Comparison of ENCODE assay signal across 34 mouse cellular contexts in genomic region chr11:33998244-33998643, GRCm38 (mm10). TPM values are rescaled to one million over a fixed set of nuclear protein-coding genes. Genes with fewer than 3 reads are reported as not detected.
DNase-seq lines count a peak whose midpoint lies in the region; ATAC-seq and TF ChIP-seq lines count a peak whose summit lies in the region.
"Had no signal": no experiment of that assay in that cellular context is flagged by ENCODE, and none has a peak within 500 bp of the region (broad histone marks: within the 10 kb centered on the region; RNA-seq: fewer than 3 reads in every experiment).

No protein-coding gene starts in this region.

- 32% methylated on average over 10 of the region's 10 CpGs for WGBS in hindbrain, embryonic 15.5 days
- 46% methylated on average over 10 of the region's 10 CpGs for WGBS in hindbrain, postnatal 0 days
- 51% methylated on average over 10 of the region's 10 CpGs for WGBS in neural tube, embryonic 13.5 days
- 29% methylated on average over 10 of the region's 10 CpGs for WGBS in midbrain, embryonic 14.5 days
- WGBS in midbrain, postnatal 0 days = 33% methylated on average over 10 of the region's 10 CpGs
- 68% methylated on average over 10 of the region's 10 CpGs for WGBS in kidney, embryonic 15.5 days

- no peak overlapping the region for H3K4me3 ChIP-seq in hindbrain, embryonic 15.5 days
- no peak overlapping the region for H3K4me3 ChIP-seq in hindbrain, postnatal 0 days (ENCODE audit: low read length)
- no peak overlapping the region for H3K4me3 ChIP-seq in neural tube, embryonic 13.5 days
- H3K4me3 ChIP-seq in midbrain, embryonic 14.5 days (replicated peaks; ENCODE audit: low read depth, low read length) = no peak overlapping the region
- H3K4me3 ChIP-seq in midbrain, postnatal 0 days (ENCODE audit: low read depth, low read length) = no peak overlapping the region
- no peak overlapping the region for H3K4me3 ChIP-seq in kidney, embryonic 15.5 days (replicated peaks)
- H3K4me3 ChIP-seq: embryonic facial prominence, embryonic 12.5 days; gastrocnemius, adult 2 months; heart, adult 2 months; heart, embryonic 13.5 days; intestine, embryonic 15.5 days; limb, embryonic 10.5 days; limb, embryonic 15.5 days; liver, embryonic 13.5 days; myocyte had no signal

- peaks cover 18% of the 10 kb centered on the region for H3K4me1 ChIP-seq in hindbrain, embryonic 15.5 days (replicated peaks)
- peaks cover 3% of the 10 kb centered on the region; the same call in 1 of the 2 replicates for H3K4me1 ChIP-seq in hindbrain, postnatal 0 days (ENCODE audit: insufficient read depth, low read length)
- peaks cover 14% of the 10 kb centered on the region for H3K4me1 ChIP-seq in neural tube, embryonic 13.5 days (replicated peaks)
- peaks cover 8% of the 10 kb centered on the region for H3K4me1 ChIP-seq in midbrain, embryonic 14.5 days (ENCODE audit: control insufficient read depth, insufficient read depth, low read length)
- H3K4me1 ChIP-seq in midbrain, postnatal 0 days (ENCODE audit: insufficient read depth, low read length) = peaks cover 1% of the 10 kb centered on the region; the same call in 1 of the 2 replicates
- H3K4me1 ChIP-seq in kidney, embryonic 15.5 days = peaks cover 1% of the 10 kb centered on the region; the same call in 1 of the 2 replicates

- no peak overlapping the region for H3K9ac ChIP-seq in hindbrain, embryonic 15.5 days
- no peak overlapping the region for H3K9ac ChIP-seq in hindbrain, postnatal 0 days (replicated peaks; ENCODE audit: low read length)
- H3K9ac ChIP-seq in neural tube, embryonic 13.5 days = no peak overlapping the region
- H3K9ac ChIP-seq in midbrain, embryonic 14.5 days (replicated peaks; ENCODE audit: low read length) = no peak overlapping the region
- no peak overlapping the region for H3K9ac ChIP-seq in midbrain, postnatal 0 days (replicated peaks; ENCODE audit: low read length, poor library complexity, severe bottlenecking)
- H3K9ac ChIP-seq in kidney, embryonic 15.5 days = no peak overlapping the region
- H3K9ac ChIP-seq: embryonic facial prominence, embryonic 12.5 days; heart, embryonic 13.5 days; intestine, embryonic 15.5 days; limb, embryonic 15.5 days; liver, embryonic 13.5 days had no signal

- H3K27me3 ChIP-seq in hindbrain, embryonic 15.5 days = 0 out of 2 replicates have a peak, but pooled peaks cover 2% of the 10 kb centered on the region
- no peaks in the 10 kb centered on the region for H3K27me3 ChIP-seq in hindbrain, postnatal 0 days (ENCODE audit: insufficient read depth, low read length)
- no peaks in the 10 kb centered on the region for H3K27me3 ChIP-seq in neural tube, embryonic 13.5 days
- no peaks in the 10 kb centered on the region for H3K27me3 ChIP-seq in midbrain, embryonic 14.5 days (ENCODE audit: control insufficient read depth, insufficient read depth, low read length)
- no peaks in the 10 kb centered on the region for H3K27me3 ChIP-seq in midbrain, postnatal 0 days (ENCODE audit: insufficient read depth, low read length)
- peaks cover 12% of the 10 kb centered on the region for H3K27me3 ChIP-seq in kidney, embryonic 15.5 days
- H3K27me3 ChIP-seq: intestine, embryonic 15.5 days had no signal

- H3K4me2 ChIP-seq in hindbrain, embryonic 15.5 days = no peak overlapping the region
- no peak overlapping the region for H3K4me2 ChIP-seq in hindbrain, postnatal 0 days (ENCODE audit: low read depth, low read length)
- no peak overlapping the region for H3K4me2 ChIP-seq in neural tube, embryonic 13.5 days
- H3K4me2 ChIP-seq in midbrain, embryonic 14.5 days (ENCODE audit: low read length) = no peak overlapping the region
- no peak overlapping the region for H3K4me2 ChIP-seq in midbrain, postnatal 0 days (ENCODE audit: low read depth, low read length, poor library complexity, severe bottlenecking)
- no peak overlapping the region for H3K4me2 ChIP-seq in kidney, embryonic 15.5 days
- H3K4me2 ChIP-seq: embryonic facial prominence, embryonic 12.5 days; heart, embryonic 13.5 days; intestine, embryonic 15.5 days; limb, embryonic 15.5 days; liver, embryonic 13.5 days had no signal

- 0 out of 2 replicates have a peak, but pooled peaks have one; percentile 35 for ATAC-seq in hindbrain, embryonic 15.5 days (ENCODE audit: low FRiP score, low read depth)
- ATAC-seq in hindbrain, postnatal 0 days = no peak
- no peak for ATAC-seq in neural tube, embryonic 13.5 days (ENCODE audit: low read depth)
- ATAC-seq in midbrain, embryonic 14.5 days (ENCODE audit: low FRiP score, low TSS enrichment) = no peak
- no peak for ATAC-seq in midbrain, postnatal 0 days (ENCODE audit: low FRiP score)
- no peak for ATAC-seq in kidney, embryonic 15.5 days (replicated peaks; ENCODE audit: low FRiP score)
- ATAC-seq: CD4-positive, CD25-positive, alpha-beta regulatory T cell, adult 4 months; forebrain, embryonic 14.5 days; intestine, embryonic 15.5 days; lung, postnatal 0 days had no signal

- TF ChIP-seq CTCF in hindbrain, postnatal 0 days (IDR thresholded peaks at IDR 0.05; ENCODE audit: low read depth) = no peak
- no peak for TF ChIP-seq CTCF in midbrain, postnatal 0 days (IDR thresholded peaks at IDR 0.05)

- H3K36me3 ChIP-seq in hindbrain, embryonic 15.5 days = no peaks in the 10 kb centered on the region
- no peaks in the 10 kb centered on the region for H3K36me3 ChIP-seq in hindbrain, postnatal 0 days (ENCODE audit: insufficient read depth, low read length)
- H3K36me3 ChIP-seq in neural tube, embryonic 13.5 days = no peaks in the 10 kb centered on the region
- no peaks in the 10 kb centered on the region for H3K36me3 ChIP-seq in midbrain, embryonic 14.5 days (ENCODE audit: control insufficient read depth, insufficient read depth, low read length)
- H3K36me3 ChIP-seq in midbrain, postnatal 0 days (ENCODE audit: insufficient read depth, low read length) = no peaks in the 10 kb centered on the region
- no peaks in the 10 kb centered on the region for H3K36me3 ChIP-seq in kidney, embryonic 15.5 days
- H3K36me3 ChIP-seq: embryonic facial prominence, embryonic 12.5 days; heart, embryonic 13.5 days; intestine, embryonic 15.5 days; limb, embryonic 10.5 days; limb, embryonic 15.5 days; liver, embryonic 13.5 days had no signal

- DNase-seq in hindbrain, postnatal 0 days (ENCODE audit: low spot score) = no peak
- no peak for DNase-seq in neural tube, embryonic 10.5 days (ENCODE audit: extremely low spot score, low spot score)
- DNase-seq in midbrain, embryonic 14.5 days = peak; percentile 59
- peak; percentile 34 for DNase-seq in midbrain, postnatal 0 days (ENCODE audit: low spot score)
- DNase-seq: adrenal gland, postnatal 14 days; cerebellum, adult 11-12 months; cerebellum, adult 9-11 months; embryo, embryonic 11 days; gastrocnemius, adult 2 months; gastrocnemius, postnatal 36 days; heart, postnatal 10 days; kidney, adult 2 months; layer of hippocampus, adult 9-11 months; liver, embryonic 13.5 days; lung, adult 18-20 months; lung, postnatal 4 days; retina, postnatal 1 day; right cerebral cortex, postnatal 14 days; thymus, postnatal 25 days had no signal

- no peaks in the 10 kb centered on the region for H3K9me3 ChIP-seq in hindbrain, embryonic 15.5 days
- H3K9me3 ChIP-seq in hindbrain, postnatal 0 days (ENCODE audit: low read length) = no peaks in the 10 kb centered on the region
- H3K9me3 ChIP-seq in neural tube, embryonic 13.5 days = no peaks in the 10 kb centered on the region
- H3K9me3 ChIP-seq in midbrain, embryonic 14.5 days (ENCODE audit: control insufficient read depth, low read length) = no peaks in the 10 kb centered on the region
- H3K9me3 ChIP-seq in midbrain, postnatal 0 days (ENCODE audit: low read length) = no peaks in the 10 kb centered on the region
- H3K9me3 ChIP-seq in kidney, embryonic 15.5 days (replicated peaks) = no peaks in the 10 kb centered on the region
- H3K9me3 ChIP-seq: embryonic facial prominence, embryonic 12.5 days; heart, embryonic 13.5 days; intestine, embryonic 15.5 days; limb, embryonic 10.5 days; limb, embryonic 15.5 days; liver, embryonic 13.5 days had no signal

- 0 out of 2 replicates have a peak overlapping the region, but pooled peaks have one; percentile 7 for H3K27ac ChIP-seq in hindbrain, embryonic 15.5 days (replicated peaks)
- H3K27ac ChIP-seq in hindbrain, postnatal 0 days = no peak overlapping the region
- 0 out of 2 replicates have a peak overlapping the region, but pooled peaks have one; percentile 28 for H3K27ac ChIP-seq in neural tube, embryonic 13.5 days (replicated peaks)
- peak overlapping the region; percentile 26 for H3K27ac ChIP-seq in midbrain, embryonic 14.5 days (replicated peaks; ENCODE audit: low read depth, low read length)
- H3K27ac ChIP-seq in midbrain, postnatal 0 days (ENCODE audit: low read depth, low read length) = no peak overlapping the region
- H3K27ac ChIP-seq in kidney, embryonic 15.5 days = no peak overlapping the region
- H3K27ac ChIP-seq: embryonic facial prominence, embryonic 12.5 days; gastrocnemius, adult 2 months; heart, adult 2 months; heart, embryonic 13.5 days; intestine, embryonic 15.5 days; kidney, postnatal 0 days; limb, embryonic 10.5 days; limb, embryonic 15.5 days; liver, embryonic 13.5 days had no signal

RNA-seq across cellular contexts. Expression of gene Kcnip1, which starts 5.3 kb away (rescaled TPM):
- 107 and 130 TPM in 2 replicates for polyA plus RNA-seq in hindbrain, embryonic 15.5 days (2015; fragmentation: Nextera tagmentation; extraction: Ambion mirVana)
- 66.8 and 90.2 TPM in 2 replicates for total RNA-seq in hindbrain, postnatal 0 days (2014; rRNA removed)
- 132 and 135 TPM in 2 replicates for polyA plus RNA-seq in hindbrain, postnatal 0 days (2015; fragmentation: Nextera tagmentation; extraction: Ambion mirVana)
- 81.6 and 83.2 TPM in 2 replicates for polyA plus RNA-seq in neural tube, embryonic 13.5 days (2015; fragmentation: Nextera tagmentation; extraction: Ambion mirVana)
- 76.5 and 93.5 TPM in 2 replicates for polyA plus RNA-seq in midbrain, embryonic 14.5 days (2014; fragmentation: Nextera tagmentation; extraction: Ambion mirVana)
- total RNA-seq in midbrain, postnatal 0 days (2014; rRNA removed) = 93.8 and 102 TPM in 2 replicates
- 145 TPM in 2 replicates for polyA plus RNA-seq in midbrain, postnatal 0 days (2015; fragmentation: Nextera tagmentation; extraction: Ambion mirVana)
- 1.4 and 1.5 TPM in 2 replicates for polyA plus RNA-seq in kidney, embryonic 15.5 days (2015; fragmentation: Nextera tagmentation; extraction: Ambion mirVana)
- total RNA-seq: gastrocnemius, adult 2 months; gastrocnemius, postnatal 36 days; heart, postnatal 10 days; hematopoietic stem cell, adult 5-6 weeks had no signal
- polyA plus RNA-seq: CD4-positive, CD25-positive, alpha-beta regulatory T cell, adult 4 months; kidney, adult 2 months; myocyte had no signal

RNA-seq across cellular contexts. Expression of gene Kcnmb1, which starts 35.4 kb away (rescaled TPM):
- polyA plus RNA-seq in hindbrain, embryonic 15.5 days (2015; fragmentation: Nextera tagmentation; extraction: Ambion mirVana) = 0.25 and 0.28 TPM in 2 replicates
- total RNA-seq in hindbrain, postnatal 0 days (2014; rRNA removed) = 0.11 and 0.26 TPM in 2 replicates
- 0.08 and 0.20 TPM in 2 replicates for polyA plus RNA-seq in hindbrain, postnatal 0 days (2015; fragmentation: Nextera tagmentation; extraction: Ambion mirVana)
- polyA plus RNA-seq in neural tube, embryonic 13.5 days (2015; fragmentation: Nextera tagmentation; extraction: Ambion mirVana) = 0.45 and 0.85 TPM in 2 replicates
- polyA plus RNA-seq in midbrain, embryonic 14.5 days (2014; fragmentation: Nextera tagmentation; extraction: Ambion mirVana) = 0.18 and 0.39 TPM in 2 replicates
- total RNA-seq in midbrain, postnatal 0 days (2014; rRNA removed) = 0.11 TPM in 1 of 2 replicates, not detected in the other
- 0.07 and 0.20 TPM in 2 replicates for polyA plus RNA-seq in midbrain, postnatal 0 days (2015; fragmentation: Nextera tagmentation; extraction: Ambion mirVana)
- polyA plus RNA-seq in kidney, embryonic 15.5 days (2015; fragmentation: Nextera tagmentation; extraction: Ambion mirVana) = 0.42 and 0.71 TPM in 2 replicates
- total RNA-seq: hematopoietic stem cell, adult 5-6 weeks had no signal

RNA-seq across cellular contexts. Expression of gene Lcp2, which starts 48.5 kb away (rescaled TPM):
- polyA plus RNA-seq in hindbrain, embryonic 15.5 days (2015; fragmentation: Nextera tagmentation; extraction: Ambion mirVana) = 1.7 and 2.5 TPM in 2 replicates
- total RNA-seq in hindbrain, postnatal 0 days (2014; rRNA removed) = 0.52 and 2.7 TPM in 2 replicates
- 1.9 and 2.6 TPM in 2 replicates for polyA plus RNA-seq in hindbrain, postnatal 0 days (2015; fragmentation: Nextera tagmentation; extraction: Ambion mirVana)
- 2.4 and 3.0 TPM in 2 replicates for polyA plus RNA-seq in neural tube, embryonic 13.5 days (2015; fragmentation: Nextera tagmentation; extraction: Ambion mirVana)
- 1.2 and 1.9 TPM in 2 replicates for polyA plus RNA-seq in midbrain, embryonic 14.5 days (2014; fragmentation: Nextera tagmentation; extraction: Ambion mirVana)
- 1.6 and 2.7 TPM in 2 replicates for total RNA-seq in midbrain, postnatal 0 days (2014; rRNA removed)
- polyA plus RNA-seq in midbrain, postnatal 0 days (2015; fragmentation: Nextera tagmentation; extraction: Ambion mirVana) = 3.8 and 4.9 TPM in 2 replicates
- polyA plus RNA-seq in kidney, embryonic 15.5 days (2015; fragmentation: Nextera tagmentation; extraction: Ambion mirVana) = 2.0 and 3.2 TPM in 2 replicates

Comparison
In these comparisons a context has a peak if more than half of its experiments do, and no peak if none do; other contexts are left out.
1. H3K27ac ChIP-seq: peak in hindbrain, embryonic 15.5 days (single experiment), neural tube, embryonic 13.5 days (single experiment) and midbrain, embryonic 14.5 days (single experiment); none in hindbrain, postnatal 0 days (single experiment), midbrain, postnatal 0 days (single experiment) and kidney, embryonic 15.5 days (single experiment).
2. DNase-seq: peak in midbrain, embryonic 14.5 days (single experiment) and midbrain, postnatal 0 days (single experiment); none in hindbrain, postnatal 0 days (single experiment) and neural tube, embryonic 10.5 days (single experiment).
3. RNA of gene Kcnip1, which starts 5.3 kb away (polyA plus RNA-seq): 145 TPM in midbrain, postnatal 0 days, 132 to 135 TPM in hindbrain, postnatal 0 days, 107 to 130 TPM in hindbrain, embryonic 15.5 days, 81.6 to 83.2 TPM in neural tube, embryonic 13.5 days and 76.5 to 93.5 TPM in midbrain, embryonic 14.5 days; 1.4 to 1.5 TPM in kidney, embryonic 15.5 days; every median in the first group is over 10 times any median in the second.